Mouse (Mus musculus): Measurements from ENCODE around the gene Ip6k1.

GRCm38 (mm10) chr9:107963700-107964099 lies 38.6 kb upstream of the Ip6k1 start:
- TF ChIP-seq CTCF (IDR thresholded peaks at IDR 0.05; ENCODE audit: extremely low read depth, insufficient read depth, low read length) (peak; percentile 96), POLR2A (IDR thresholded peaks at IDR 0.05; ENCODE audit: extremely low read depth, insufficient read depth, low read length) (no peak)

All from cortical plate, adult 2 months (tissue).